Mouse (Mus musculus) macrophage (primary cell): ENCODE data around the gene Tbc1d32. TPM values are rescaled to one million over a fixed set of nuclear protein-coding genes. Genes with fewer than 3 reads are reported as not detected.
"Not testable (repeated sequence)": the region's sequence is repeated elsewhere in the genome, so short reads cannot be mapped to it uniquely, and the experiment has no call there.

Source experiments
- H3K27ac ChIP-seq: fragments of 350-480 bp; formaldehyde crosslinking; 2 replicates; pipeline ENCODE4 v1.9.0; 2021
- H3K36me3 ChIP-seq: fragments of 350-480 bp; formaldehyde crosslinking; 2 replicates; pipeline ENCODE4 v1.9.0; 2021; ENCODE audit errors: inconsistent target
- H3K4me3 ChIP-seq: fragments of 350-480 bp; formaldehyde crosslinking; 2 replicates; pipeline ENCODE4 v1.9.0; 2021; ENCODE audit errors: inconsistent target
- H3K79me2 ChIP-seq: fragments of 350-480 bp; formaldehyde crosslinking; 2 replicates; pipeline ENCODE4 v1.9.0; 2021; ENCODE audit errors: inconsistent target
- WGBS: methylation state at CpG from one replicate; pipeline ENCODE4 v1.1.7; 2026; ENCODE audit warnings: inconsistent platforms; ENCODE audit not compliant: missing documents; 5-methylcytosine and 5-hydroxymethylcytosine counted together
- polyA plus RNA-seq: library from polyadenylated mRNA; stranded (reverse); fragments of 250-400 nt; gene quantifications from 3 replicates; pipeline ENCODE4 v1.2.4, GENCODE M21; 2018; ENCODE audit warnings: inconsistent platforms
- total RNA-seq, 78 experiments: library from RNA; depleted of rRNA; stranded (reverse); fragments of 250-400 nt; gene quantifications; 1 replicate in 9 of 78; 2 replicates in 24 of 78; 3 replicates in 43 of 78; 4 replicates in 2 of 78; pipeline ENCODE4 v1.2.4; 2018; ENCODE audit warnings: inconsistent platforms in 56 of 78

The Tbc1d32 gene
- 10 to 100 TPM in 25 of 26 experiments, 1 to 10 TPM in 1; 5.8 to 56.2 (median 37.6) TPM for total RNA-seq (2018; cell fraction: chromatin; rRNA removed)
- total RNA-seq (2018; cell fraction: cytosol; rRNA removed) = 1 to 10 TPM; 2.7 to 5.9 (median 4.6) TPM
- total RNA-seq (2018; cell fraction: nucleus; rRNA removed) = 10 to 100 TPM in 22 of 26 experiments, 1 to 10 TPM in 4; 5.0 to 33.4 (median 17.6) TPM
- polyA plus RNA-seq = 2.8 to 3.6 TPM (median 3.5 TPM) in 3 replicates

GRCm38 (mm10) chr10:56228568-56229209 lies at the start of gene Tbc1d32:
TSS of gene Tbc1d32 (minus strand) at chr10:56228689.
- Histone ChIP-seq H3K36me3 (no peaks in the 10 kb centered on the region), H3K79me2 (no peaks in the 10 kb centered on the region), H3K4me3 (peak within 1 kb of the TSS; percentile 79), H3K27ac (peak within 1 kb of the TSS; percentile 45)
- WGBS = 3% methylated on average over 42 of the region's 42 CpGs

GRCm38 (mm10) chr10:56227771-56228275 lies 666 bp downstream of the Tbc1d32 start:
- 79% methylated on average over 8 of the region's 8 CpGs for WGBS
- Histone ChIP-seq H3K79me2 (no peaks in the 10 kb centered on the region), H3K36me3 (no peaks in the 10 kb centered on the region), H3K27ac (no peak overlapping the region), H3K4me3 (peak overlapping the region; percentile 79)

GRCm38 (mm10) chr10:56215797-56216196 lies 12.7 kb downstream of the Tbc1d32 start:
- H3K27ac ChIP-seq = no peak overlapping the region
- H3K79me2 ChIP-seq = no peaks in the 10 kb centered on the region
- no peak overlapping the region for H3K4me3 ChIP-seq
- H3K36me3 ChIP-seq = no peaks in the 10 kb centered on the region
- WGBS = 98% methylated on average over 3 of the region's 3 CpGs

GRCm38 (mm10) chr10:56210343-56210742 lies 18.1 kb downstream of the Tbc1d32 start:
- Histone ChIP-seq H3K4me3 (no peak overlapping the region), H3K36me3 (no peaks in the 10 kb centered on the region), H3K27ac (no peak overlapping the region), H3K79me2 (no peaks in the 10 kb centered on the region)
- WGBS = 94% methylated on average over 1 of the region's 1 CpGs

GRCm38 (mm10) chr10:56206802-56207404 lies 21.6 kb downstream of the Tbc1d32 start:
- no peak overlapping the region for H3K4me3 ChIP-seq
- H3K36me3 ChIP-seq = no peaks in the 10 kb centered on the region
- H3K79me2 ChIP-seq = no peaks in the 10 kb centered on the region
- no peak overlapping the region for H3K27ac ChIP-seq
- 95% methylated on average over 6 of the region's 8 CpGs for WGBS

- no peaks in the 10 kb centered on the region for H3K79me2 ChIP-seq
- H3K36me3 ChIP-seq = no peaks in the 10 kb centered on the region
- 100% methylated on average over 2 of the region's 2 CpGs for WGBS
Measured at GRCm38 (mm10) chr10:56204348-56204747, 24.1 kb downstream of the Tbc1d32 start.

GRCm38 (mm10) chr10:56199902-56200301 lies 28.6 kb downstream of the Tbc1d32 start:
- Histone ChIP-seq H3K79me2 (no peaks in the 10 kb centered on the region), H3K27ac (no peak overlapping the region), H3K36me3 (no peaks in the 10 kb centered on the region), H3K4me3 (no peak overlapping the region)

More at GRCm38 (mm10) chr10:56204348-56204747, 24.1 kb downstream of the Tbc1d32 start:
- Histone ChIP-seq H3K27ac (no peak overlapping the region), H3K4me3 (no peak overlapping the region)

- 95% methylated on average over 3 of the region's 3 CpGs for WGBS
- Histone ChIP-seq H3K27ac (no peak overlapping the region), H3K36me3 (no peaks in the 10 kb centered on the region), H3K4me3 (no peak overlapping the region), H3K79me2 (no peaks in the 10 kb centered on the region)
Measured at GRCm38 (mm10) chr10:56198691-56199090, 29.8 kb downstream of the Tbc1d32 start.

- H3K4me3 ChIP-seq = no peak overlapping the region
- no peak overlapping the region for H3K27ac ChIP-seq
- H3K79me2 ChIP-seq = no peaks in the 10 kb centered on the region
- H3K36me3 ChIP-seq = no peaks in the 10 kb centered on the region
- WGBS = 90% methylated on average over 7 of the region's 7 CpGs
Measured at GRCm38 (mm10) chr10:56194310-56194709, 34.2 kb downstream of the Tbc1d32 start.

GRCm38 (mm10) chr10:56181727-56182126 lies 46.8 kb downstream of the Tbc1d32 start:
- Histone ChIP-seq H3K27ac (no peak overlapping the region), H3K4me3 (no peak overlapping the region), H3K79me2 (no peaks in the 10 kb centered on the region), H3K36me3 (no peaks in the 10 kb centered on the region)
- 75% methylated on average over 1 of the region's 1 CpGs for WGBS

GRCm38 (mm10) chr10:56173184-56173583 lies 55.3 kb downstream of the Tbc1d32 start:
- 98% methylated on average over 5 of the region's 5 CpGs for WGBS
- no peak overlapping the region for H3K27ac ChIP-seq
- no peaks in the 10 kb centered on the region for H3K36me3 ChIP-seq
- H3K79me2 ChIP-seq = no peaks in the 10 kb centered on the region
- no peak overlapping the region for H3K4me3 ChIP-seq

GRCm38 (mm10) chr10:56167721-56168120 lies 60.8 kb downstream of the Tbc1d32 start:
- H3K36me3 ChIP-seq, H3K27ac ChIP-seq, H3K79me2 ChIP-seq, H3K4me3 ChIP-seq: not testable (repeated sequence)

- no peaks in the 10 kb centered on the region for H3K79me2 ChIP-seq
- WGBS = 93% methylated on average over 4 of the region's 4 CpGs
- no peak overlapping the region for H3K27ac ChIP-seq
- H3K4me3 ChIP-seq = no peak overlapping the region
- H3K36me3 ChIP-seq = no peaks in the 10 kb centered on the region
Measured at GRCm38 (mm10) chr10:56165758-56166157, 62.7 kb downstream of the Tbc1d32 start.

GRCm38 (mm10) chr10:56164411-56164810 lies 64.1 kb downstream of the Tbc1d32 start:
- Histone ChIP-seq H3K27ac (no peak overlapping the region), H3K79me2 (no peaks in the 10 kb centered on the region)
- 87% methylated on average over 3 of the region's 3 CpGs for WGBS

GRCm38 (mm10) chr10:56158748-56159147 lies 69.7 kb downstream of the Tbc1d32 start:
- no peak overlapping the region for H3K27ac ChIP-seq
- H3K4me3 ChIP-seq = no peak overlapping the region
- no peaks in the 10 kb centered on the region for H3K79me2 ChIP-seq
- 84% methylated on average over 2 of the region's 2 CpGs for WGBS
- no peaks in the 10 kb centered on the region for H3K36me3 ChIP-seq

More at GRCm38 (mm10) chr10:56164411-56164810, 64.1 kb downstream of the Tbc1d32 start:
- H3K36me3 ChIP-seq = no peaks in the 10 kb centered on the region
- H3K4me3 ChIP-seq = no peak overlapping the region
